Mouse (Mus musculus) embryonic fibroblast, embryonic 13.5 days (primary cell): ENCODE measurements around the gene Tnrc18.

Experiments
- CTCF ChIP-seq: IDR thresholded peaks from 2 replicates; pipeline ENCODE4 v1.5.1; 2011; ENCODE audit warnings: mild to moderate bottlenecking, control low read depth, low read length, moderate library complexity, borderline replicate concordance; ENCODE audit not compliant: insufficient read depth
- POLR2A ChIP-seq: IDR thresholded peaks from 2 replicates; pipeline ENCODE4 v1.6.1; 2011; ENCODE audit warnings: low read depth, mild to moderate bottlenecking, control low read depth, low read length, moderate library complexity

DNA sequence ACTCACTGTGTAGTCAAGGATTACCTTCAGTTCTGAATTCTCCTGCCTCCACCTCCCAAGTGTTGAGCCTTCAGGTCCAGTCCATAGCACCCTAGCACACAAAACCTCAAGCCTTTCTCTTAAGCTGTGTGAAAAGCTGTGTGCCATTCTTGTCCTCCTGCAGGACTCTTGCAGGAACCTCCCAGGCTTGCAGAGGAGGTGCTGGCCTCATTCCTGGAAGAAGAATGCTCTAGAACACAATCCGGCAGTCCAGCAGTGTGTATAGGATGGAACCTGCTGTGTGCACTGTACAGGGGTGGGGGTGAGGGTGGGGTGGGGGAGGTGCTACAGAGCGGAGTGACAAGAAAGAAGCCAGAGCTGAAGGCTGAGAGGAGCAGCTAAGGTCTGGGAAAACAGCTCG, 30.7 kb upstream of the Tnrc18 start:
- TF ChIP-seq CTCF (no peak), POLR2A (no peak)
